Mouse (Mus musculus) T-helper 17 cell (primary cell): ENCODE data around the gene Eaf1.

Source experiments
- in situ Hi-C, 2 experiments: fragments of 300-600 bp; cut with MboI, MseI; formaldehyde crosslinking; loops; 1 replicate in 1 of 2; 2 replicates in 1 of 2; pipeline ENCODE4 v1.15.1; 2025; ENCODE audit warnings: high pct_unique_total_duplicates in 2 of 2

Eaf1 gene

DNA sequence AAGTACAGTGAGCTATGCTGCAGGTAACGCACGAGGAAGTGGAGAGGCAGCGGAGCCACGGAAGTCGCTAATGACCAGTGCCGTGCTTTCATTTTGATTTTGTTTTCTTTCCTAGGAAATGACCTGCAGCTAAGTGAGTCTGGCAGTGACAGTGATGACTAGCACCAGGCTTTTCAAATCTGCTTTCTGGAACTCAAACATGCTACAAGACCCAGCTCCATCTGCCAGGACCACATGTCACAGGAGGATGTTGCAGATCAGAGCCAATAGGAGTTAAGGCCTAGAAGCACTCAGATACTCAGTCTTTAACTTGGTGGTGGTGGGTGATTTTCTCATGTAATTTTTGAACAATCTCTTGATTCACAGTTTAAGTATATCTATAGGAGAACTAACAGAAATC lies 12.3 kb downstream of the Eaf1 start:
- in situ Hi-C loops = no loop called here

GRCm38 (mm10) chr14:31509911-31510310 lies 15.7 kb downstream of the Eaf1 start:
- in situ Hi-C loops = loop anchor here in 1 of 2 experiments (10.0 kb wide), 1 partner anchor 995 kb away; no protein-coding TSS in a partner anchor

- in situ Hi-C loops = loop anchor here in 1 of 2 experiments (10.0 kb wide), 1 partner anchor 994 kb away; no protein-coding TSS in a partner anchor
Observed at GRCm38 (mm10) chr14:31510322-31510721, 16.1 kb downstream of the Eaf1 start.

GRCm38 (mm10) chr14:31515895-31516294 lies 21.7 kb downstream of the Eaf1 start:
- in situ Hi-C loops = loop anchor here in 1 of 2 experiments (10.0 kb wide), 1 partner anchor 989 kb away; no protein-coding TSS in a partner anchor

- in situ Hi-C loops = loop anchor here in 1 of 2 experiments (10.0 kb wide), 1 partner anchor 986 kb away; no protein-coding TSS in a partner anchor
Observed at GRCm38 (mm10) chr14:31519165-31519564, 25.0 kb downstream of the Eaf1 start.

GRCm38 (mm10) chr14:31521318-31521717 lies 27.1 kb downstream of the Eaf1 start:
- in situ Hi-C loops = no loop called here

GRCm38 (mm10) chr14:31525040-31525810 lies 31.0 kb downstream of the Eaf1 start:
- in situ Hi-C loops = no loop called here

- in situ Hi-C loops = no loop called here
Observed at GRCm38 (mm10) chr14:31530847-31531246, 36.6 kb downstream of the Eaf1 start.

DNA sequence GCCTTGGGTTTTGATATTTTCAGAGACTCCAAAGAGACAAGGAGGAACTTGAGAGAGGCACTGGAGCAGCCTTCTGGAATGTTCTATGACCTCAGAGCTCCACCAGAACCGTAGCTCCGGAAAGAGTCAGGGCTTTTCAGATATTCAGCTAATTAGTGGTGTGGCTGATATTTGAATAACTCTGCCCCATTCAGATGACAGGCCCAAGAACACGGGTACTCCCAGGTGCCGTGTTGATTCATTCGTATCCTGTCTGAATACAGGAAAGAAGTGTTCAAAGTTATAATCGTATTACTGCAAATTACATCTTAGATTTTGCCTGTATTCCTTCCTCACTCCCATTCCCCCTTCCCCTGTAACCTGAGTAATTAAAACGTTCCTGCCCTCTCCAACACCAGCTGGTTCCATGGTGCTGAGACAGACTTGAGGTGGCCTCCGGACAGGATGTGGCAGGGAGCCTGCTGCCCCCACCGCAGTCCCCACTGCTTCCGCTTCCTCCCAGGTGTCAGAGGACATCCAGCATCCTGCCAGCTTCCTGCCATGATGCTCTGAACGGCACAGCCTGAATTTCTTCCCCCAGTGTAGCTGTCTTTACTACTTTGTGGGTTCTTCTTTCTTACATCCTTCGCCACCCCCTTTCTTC lies 37.4 kb downstream of the Eaf1 start:
- in situ Hi-C loops = no loop called here

DNA sequence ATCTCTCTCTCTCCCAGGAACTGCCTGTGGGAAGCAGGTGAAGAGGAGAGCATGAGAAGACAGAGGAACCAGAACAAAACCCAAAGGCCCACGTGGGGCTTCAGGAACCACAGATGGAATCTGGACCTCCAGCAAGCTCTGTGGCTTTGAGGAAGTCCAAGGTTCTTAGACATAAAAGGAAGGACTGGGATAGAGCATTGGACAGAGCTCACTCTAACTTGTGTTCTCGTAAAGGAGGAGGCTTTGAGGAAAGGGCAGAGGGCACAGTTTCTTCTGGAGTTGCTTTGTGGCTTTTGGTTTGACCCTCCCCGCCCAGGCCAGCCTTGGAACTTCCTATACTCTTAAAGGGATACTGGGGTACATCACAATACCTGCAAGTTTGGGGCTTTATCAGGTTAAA lies 38.5 kb downstream of the Eaf1 start:
- in situ Hi-C loops = no loop called here

GRCm38 (mm10) chr14:31537298-31537697 lies 43.1 kb downstream of the Eaf1 start:
- in situ Hi-C loops = no loop called here

GRCm38 (mm10) chr14:31543885-31544442 lies 49.8 kb downstream of the Eaf1 start:
- in situ Hi-C loops = no loop called here

GRCm38 (mm10) chr14:31555021-31555420 lies 60.8 kb downstream of the Eaf1 start:
- in situ Hi-C loops = no loop called here

GRCm38 (mm10) chr14:31555963-31556434 lies 61.8 kb downstream of the Eaf1 start:
- in situ Hi-C loops = no loop called here

DNA sequence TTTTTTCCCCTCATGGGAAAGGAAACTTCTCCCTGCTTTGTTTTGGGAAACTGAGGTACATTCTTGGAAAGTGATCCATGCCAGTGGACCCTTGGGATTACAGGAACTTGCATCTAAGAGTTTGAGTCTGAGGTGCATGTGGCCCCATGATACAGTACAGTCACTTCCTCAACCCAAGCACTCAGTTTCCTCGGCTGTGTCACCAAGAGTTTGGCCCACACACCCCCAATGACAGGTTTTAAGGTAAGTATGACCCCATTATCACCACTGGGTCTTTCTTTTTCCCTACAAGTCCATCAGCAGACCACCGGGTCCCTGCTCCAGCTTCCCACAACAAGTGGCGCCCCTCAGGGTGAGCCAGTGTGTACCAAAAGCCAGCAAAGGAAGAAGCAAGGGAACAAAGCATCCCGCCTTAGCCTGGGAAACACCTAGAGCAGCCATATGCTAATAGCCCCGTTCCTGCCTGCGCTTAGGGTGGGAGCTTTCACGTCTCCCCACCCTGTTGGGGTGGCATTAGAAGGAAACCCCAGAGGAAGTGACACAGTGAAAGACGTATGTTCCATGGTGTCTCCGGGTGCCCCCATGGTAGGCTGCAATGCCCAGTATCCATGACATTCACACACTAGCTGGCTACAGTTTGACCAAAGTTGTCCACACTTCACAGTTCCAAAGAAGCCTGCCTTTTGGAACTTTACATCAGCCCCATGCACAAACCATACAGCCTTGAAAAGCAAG lies 62.5 kb downstream of the Eaf1 start:
- in situ Hi-C loops = no loop called here

- in situ Hi-C loops = no loop called here
Observed at GRCm38 (mm10) chr14:31557273-31557672, 63.1 kb downstream of the Eaf1 start.

GRCm38 (mm10) chr14:31557784-31558183 lies 63.6 kb downstream of the Eaf1 start:
- in situ Hi-C loops = no loop called here

DNA sequence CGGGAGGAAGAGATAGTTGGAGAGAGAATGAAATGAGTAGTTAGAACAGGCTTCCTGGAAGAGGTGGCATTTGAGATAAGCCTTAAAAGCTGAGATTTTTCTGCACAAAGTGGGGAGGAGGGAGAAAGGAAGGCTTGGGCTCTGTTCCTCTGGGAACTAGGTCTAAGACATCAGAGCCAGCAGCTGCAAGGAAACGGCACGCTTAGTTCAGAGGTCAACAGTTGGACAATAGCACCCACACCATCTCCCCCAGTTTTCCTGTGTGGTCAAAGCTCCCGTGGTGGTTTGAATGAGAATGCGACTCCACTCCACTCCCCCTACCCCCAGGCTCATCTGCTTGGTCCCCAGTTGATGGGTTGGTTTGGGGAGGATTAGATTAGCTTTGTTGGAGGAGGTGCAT lies 65.0 kb downstream of the Eaf1 start:
- in situ Hi-C loops = no loop called here
